Mouse (Mus musculus): Measurements from ENCODE around the gene 4930505A04Rik. TPM values are rescaled to one million over a fixed set of nuclear protein-coding genes. Genes with fewer than 3 reads are reported as not detected.

The 4930505A04Rik gene
- polyA plus RNA-seq, 1 experiment, result 0.08 TPM

- no peak for DNase-seq
- TF ChIP-seq CTCF (conservative IDR thresholded peaks at IDR 0.05; ENCODE audit: insufficient read depth, insufficient read length, low read depth, low read length), result no peak
- TF ChIP-seq POLR2A (IDR thresholded peaks at IDR 0.05; ENCODE audit: low read depth, low read length), result no peak
- Histone ChIP-seq H3K36me3 (ENCODE audit: control insufficient read depth, insufficient read depth, low read length) (no peaks in the 10 kb centered on the region), H3K4me1 (ENCODE audit: control insufficient read depth, insufficient read depth, low read length) (no peaks in the 10 kb centered on the region), H3K27ac (ENCODE audit: insufficient read depth, low read depth, low read length) (no peak overlapping the region), H3K27me3 (replicated peaks; ENCODE audit: control insufficient read depth, insufficient read depth, low read length) (no peaks in the 10 kb centered on the region), H3K4me3 (ENCODE audit: insufficient read depth, low read depth, low read length) (no peak overlapping the region)
- WGBS, result 85% methylated on average over 8 of the region's 8 CpGs
Observed at GRCm38 (mm10) chr11:30443746-30444145, 27.9 kb downstream of the 4930505A04Rik start.

GRCm38 (mm10) chr11:30433256-30433950, 38.2 kb downstream of the 4930505A04Rik start:
- no peaks in the 10 kb centered on the region for H3K4me1 ChIP-seq (ENCODE audit: control insufficient read depth, insufficient read depth, low read length)
- DNase-seq, result no peak
- WGBS, result 83% methylated on average over 2 of the region's 2 CpGs
- no peak overlapping the region for H3K4me3 ChIP-seq (ENCODE audit: insufficient read depth, low read depth, low read length)
- H3K27me3 ChIP-seq (replicated peaks; ENCODE audit: control insufficient read depth, insufficient read depth, low read length), result no peaks in the 10 kb centered on the region
- H3K27ac ChIP-seq (ENCODE audit: insufficient read depth, low read depth, low read length), result no peak overlapping the region
- TF ChIP-seq CTCF (conservative IDR thresholded peaks at IDR 0.05; ENCODE audit: insufficient read depth, insufficient read length, low read depth, low read length) (no peak), POLR2A (IDR thresholded peaks at IDR 0.05; ENCODE audit: low read depth, low read length) (no peak)
- H3K36me3 ChIP-seq (ENCODE audit: control insufficient read depth, insufficient read depth, low read length), result no peaks in the 10 kb centered on the region

GRCm38 (mm10) chr11:30405581-30405980, 66.0 kb downstream of the 4930505A04Rik start:
- Histone ChIP-seq H3K4me3 (ENCODE audit: insufficient read depth, low read depth, low read length) (no peak overlapping the region), H3K27me3 (replicated peaks; ENCODE audit: control insufficient read depth, insufficient read depth, low read length) (no peaks in the 10 kb centered on the region), H3K4me1 (ENCODE audit: control insufficient read depth, insufficient read depth, low read length) (0 out of 2 replicates have a peak, but pooled peaks cover 4% of the 10 kb centered on the region), H3K36me3 (ENCODE audit: control insufficient read depth, insufficient read depth, low read length) (no peaks in the 10 kb centered on the region), H3K27ac (ENCODE audit: insufficient read depth, low read depth, low read length) (peak overlapping the region; percentile 16; the same call in 1 of the 2 replicates)
- DNase-seq, result peak; percentile 81
- TF ChIP-seq POLR2A (IDR thresholded peaks at IDR 0.05; ENCODE audit: low read depth, low read length), result no peak
- TF ChIP-seq CTCF (conservative IDR thresholded peaks at IDR 0.05; ENCODE audit: insufficient read depth, insufficient read length, low read depth, low read length), result no peak
- WGBS, result 35% methylated on average over 2 of the region's 2 CpGs

- 61% methylated on average over 4 of the region's 4 CpGs for WGBS
- TF ChIP-seq POLR2A (IDR thresholded peaks at IDR 0.05; ENCODE audit: low read depth, low read length) (no peak), CTCF (conservative IDR thresholded peaks at IDR 0.05; ENCODE audit: insufficient read depth, insufficient read length, low read depth, low read length) (no peak)
- H3K4me1 ChIP-seq (ENCODE audit: control insufficient read depth, insufficient read depth, low read length), result 0 out of 2 replicates have a peak, but pooled peaks cover 4% of the 10 kb centered on the region
- 0 out of 2 replicates have a peak overlapping the region, but pooled peaks have one; percentile 16 for H3K27ac ChIP-seq (ENCODE audit: insufficient read depth, low read depth, low read length)
- no peak overlapping the region for H3K4me3 ChIP-seq (ENCODE audit: insufficient read depth, low read depth, low read length)
- H3K27me3 ChIP-seq (replicated peaks; ENCODE audit: control insufficient read depth, insufficient read depth, low read length), result no peaks in the 10 kb centered on the region
- DNase-seq, result peak; percentile 2
- no peaks in the 10 kb centered on the region for H3K36me3 ChIP-seq (ENCODE audit: control insufficient read depth, insufficient read depth, low read length)
Observed at GRCm38 (mm10) chr11:30404619-30405200, 66.9 kb downstream of the 4930505A04Rik start.

- Histone ChIP-seq H3K27ac (ENCODE audit: insufficient read depth, low read depth, low read length) (no peak overlapping the region), H3K27me3 (replicated peaks; ENCODE audit: control insufficient read depth, insufficient read depth, low read length) (no peaks in the 10 kb centered on the region), H3K36me3 (ENCODE audit: control insufficient read depth, insufficient read depth, low read length) (no peaks in the 10 kb centered on the region), H3K4me1 (ENCODE audit: control insufficient read depth, insufficient read depth, low read length) (no peaks in the 10 kb centered on the region), H3K4me3 (ENCODE audit: insufficient read depth, low read depth, low read length) (no peak overlapping the region)
- no peak for TF ChIP-seq CTCF (conservative IDR thresholded peaks at IDR 0.05; ENCODE audit: insufficient read depth, insufficient read length, low read depth, low read length)
- no peak for DNase-seq
Observed at GRCm38 (mm10) chr11:30394351-30394750, 77.3 kb downstream of the 4930505A04Rik start.

GRCm38 (mm10) chr11:30383076-30383475, 88.6 kb downstream of the 4930505A04Rik start:
- TF ChIP-seq POLR2A (IDR thresholded peaks at IDR 0.05; ENCODE audit: low read depth, low read length) (no peak), CTCF (conservative IDR thresholded peaks at IDR 0.05; ENCODE audit: insufficient read depth, insufficient read length, low read depth, low read length) (no peak)
- H3K4me1 ChIP-seq (ENCODE audit: control insufficient read depth, insufficient read depth, low read length), result no peaks in the 10 kb centered on the region

More at GRCm38 (mm10) chr11:30383076-30383475, 88.6 kb downstream of the 4930505A04Rik start:
- Histone ChIP-seq H3K36me3 (ENCODE audit: control insufficient read depth, insufficient read depth, low read length) (no peaks in the 10 kb centered on the region), H3K27ac (ENCODE audit: insufficient read depth, low read depth, low read length) (no peak overlapping the region), H3K4me3 (ENCODE audit: insufficient read depth, low read depth, low read length) (no peak overlapping the region), H3K27me3 (replicated peaks; ENCODE audit: control insufficient read depth, insufficient read depth, low read length) (no peaks in the 10 kb centered on the region)
- no peak for DNase-seq

Other genes with a start within 250 kb of the 4930505A04Rik start
- gene Sptbn1, start 203.7 kb downstream of the 4930505A04Rik start, polyA plus RNA-seq (2012; rRNA removed), result 118 and 140 TPM in 2 replicates
- 20.8 and 29.1 TPM in 2 replicates for gene Acyp2, start 177.8 kb upstream of the 4930505A04Rik start, polyA plus RNA-seq (2012; rRNA removed)